Mouse (Mus musculus) ES-E14 (cell line): ENCODE data around the gene Osbpl11.

Experiments
- CHD2 ChIP-seq: IDR thresholded peaks from 2 replicates; pipeline ENCODE4 v1.6.1; 2014; ENCODE audit warnings: mild to moderate bottlenecking, low read depth, low read length, inconsistent platforms
- HCFC1 ChIP-seq: IDR thresholded peaks from 2 replicates; pipeline ENCODE4 v1.6.1; 2012; ENCODE audit warnings: low read length, inconsistent platforms, borderline replicate concordance; ENCODE audit not compliant: insufficient read depth
- ZC3H11A ChIP-seq: IDR thresholded peaks from 2 replicates; pipeline ENCODE4 v1.6.1; 2012; ENCODE audit warnings: low read depth, mild to moderate bottlenecking, inconsistent platforms, low read length, borderline replicate concordance

DNA sequence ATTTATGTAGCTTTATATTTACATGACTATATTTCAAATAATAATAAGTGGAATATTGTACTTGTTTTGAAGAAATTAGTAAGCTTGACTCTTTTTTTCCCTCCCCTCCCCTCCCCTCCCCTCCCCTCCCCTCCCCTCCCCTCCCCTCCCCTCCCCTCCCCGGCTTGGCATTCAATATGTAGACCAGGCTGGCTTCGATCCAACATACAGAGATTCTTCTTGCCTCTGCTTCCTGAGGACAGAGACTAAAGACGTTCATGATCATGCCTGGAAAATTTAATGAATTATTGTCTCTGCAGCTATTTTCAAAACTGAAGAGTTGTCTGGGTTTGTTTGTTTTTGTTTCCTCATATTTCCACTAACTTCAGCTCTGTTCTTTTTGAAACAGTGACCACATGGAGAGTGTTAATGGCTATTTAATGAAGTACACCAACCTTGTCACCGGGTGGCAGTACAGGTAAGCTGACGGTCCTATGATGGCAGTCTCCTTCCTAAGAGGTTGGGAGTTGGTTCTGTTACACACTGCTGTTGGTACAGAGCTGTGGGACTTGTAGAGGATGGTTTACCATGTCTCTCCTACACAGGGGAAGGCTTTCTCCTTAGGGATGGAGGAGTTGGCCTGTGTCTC, 10.9 kb downstream of the Osbpl11 start:
- TF ChIP-seq ZC3H11A = no peak
- TF ChIP-seq CHD2 = no peak
- TF ChIP-seq HCFC1 = no peak
